Mouse (Mus musculus): ENCODE results near the gene Cebpe. TPM values are rescaled to one million over a fixed set of nuclear protein-coding genes. Genes with fewer than 3 reads are reported as not detected.

Cebpe gene
- polyA plus RNA-seq, 1 experiment = not detected

GRCm38 (mm10) chr14:54742375-54742774 is 30.4 kb upstream of the Cebpe start:
- Histone ChIP-seq H3K27ac (ENCODE audit: insufficient read depth, low read length) (no peak overlapping the region), H3K4me3 (ENCODE audit: insufficient read depth, low read length) (no peak overlapping the region), H3K4me1 (ENCODE audit: control insufficient read depth, insufficient read depth, low read length) (no peaks in the 10 kb centered on the region)
- no peak for TF ChIP-seq POLR2A (IDR thresholded peaks at IDR 0.05; ENCODE audit: low read depth, low read length)
- no peak for TF ChIP-seq CTCF (IDR thresholded peaks at IDR 0.05; ENCODE audit: borderline replicate concordance, insufficient read depth, low read length)

DNA sequence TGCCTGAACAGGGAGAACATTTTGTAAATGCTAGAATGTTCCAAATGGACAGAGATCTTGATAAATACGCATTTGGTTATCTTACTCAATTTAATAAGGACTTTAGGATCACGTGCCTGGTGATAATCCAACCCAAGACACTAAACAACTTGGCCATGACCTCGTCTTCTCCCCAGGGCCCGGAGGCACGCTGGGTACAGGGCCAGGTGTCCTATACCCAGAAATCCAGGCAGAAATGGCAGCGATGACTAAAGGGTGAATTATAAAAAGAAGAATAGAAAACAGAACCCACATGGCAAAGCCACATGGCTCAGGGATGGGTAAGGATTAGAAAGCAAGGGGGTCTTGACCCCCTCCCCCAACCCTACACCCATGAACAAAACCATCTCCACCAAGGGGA is 29.7 kb upstream of the Cebpe start:
- no peak overlapping the region for H3K27ac ChIP-seq (ENCODE audit: insufficient read depth, low read length)
- H3K4me1 ChIP-seq (ENCODE audit: control insufficient read depth, insufficient read depth, low read length) = no peaks in the 10 kb centered on the region
- no peak overlapping the region for H3K4me3 ChIP-seq (ENCODE audit: insufficient read depth, low read length)
- TF ChIP-seq POLR2A (IDR thresholded peaks at IDR 0.05; ENCODE audit: low read depth, low read length) (no peak), CTCF (IDR thresholded peaks at IDR 0.05; ENCODE audit: borderline replicate concordance, insufficient read depth, low read length) (no peak)

DNA sequence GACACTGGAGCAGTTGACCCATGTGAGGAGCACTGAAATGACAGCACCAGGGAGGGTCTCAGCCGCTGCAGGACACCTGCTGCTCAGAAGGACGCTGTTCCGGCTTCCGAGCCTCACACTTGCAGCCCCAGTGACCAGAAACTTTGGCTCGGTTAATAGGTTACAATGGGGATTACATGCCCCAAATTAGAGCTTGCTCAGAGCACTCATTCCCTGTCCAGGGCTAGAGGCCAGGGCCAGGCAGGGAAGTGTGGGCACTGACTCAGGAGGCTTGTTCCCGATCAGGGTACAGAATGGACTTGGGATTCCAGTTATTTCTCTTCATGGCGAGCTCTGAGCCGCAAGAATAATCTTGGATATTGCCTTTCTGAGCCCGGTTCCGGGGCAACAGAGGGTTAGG is 25.7 kb upstream of the Cebpe start:
- no peak for TF ChIP-seq CTCF (IDR thresholded peaks at IDR 0.05; ENCODE audit: borderline replicate concordance, insufficient read depth, low read length)
- TF ChIP-seq POLR2A (IDR thresholded peaks at IDR 0.05; ENCODE audit: low read depth, low read length) = no peak
- H3K4me1 ChIP-seq (ENCODE audit: control insufficient read depth, insufficient read depth, low read length) = no peaks in the 10 kb centered on the region

GRCm38 (mm10) chr14:54736555-54737552 is 24.9 kb upstream of the Cebpe start:
- Histone ChIP-seq H3K27ac (ENCODE audit: insufficient read depth, low read length) (no peak overlapping the region), H3K4me3 (ENCODE audit: insufficient read depth, low read length) (no peak overlapping the region), H3K4me1 (ENCODE audit: control insufficient read depth, insufficient read depth, low read length) (no peaks in the 10 kb centered on the region)
- TF ChIP-seq POLR2A (IDR thresholded peaks at IDR 0.05; ENCODE audit: low read depth, low read length) = no peak
- no peak for TF ChIP-seq CTCF (IDR thresholded peaks at IDR 0.05; ENCODE audit: borderline replicate concordance, insufficient read depth, low read length)

More for the DNA sequence above, 25.7 kb upstream of the Cebpe start:
- Histone ChIP-seq H3K27ac (ENCODE audit: insufficient read depth, low read length) (no peak overlapping the region), H3K4me3 (ENCODE audit: insufficient read depth, low read length) (no peak overlapping the region)

- H3K27ac ChIP-seq (ENCODE audit: insufficient read depth, low read length) = no peak overlapping the region
- H3K4me1 ChIP-seq (ENCODE audit: control insufficient read depth, insufficient read depth, low read length) = no peaks in the 10 kb centered on the region
- H3K4me3 ChIP-seq (ENCODE audit: insufficient read depth, low read length) = no peak overlapping the region
- TF ChIP-seq CTCF (IDR thresholded peaks at IDR 0.05; ENCODE audit: borderline replicate concordance, insufficient read depth, low read length) (no peak), POLR2A (IDR thresholded peaks at IDR 0.05; ENCODE audit: low read depth, low read length) (no peak)
Measured at GRCm38 (mm10) chr14:54735221-54735620, 23.2 kb upstream of the Cebpe start.

DNA sequence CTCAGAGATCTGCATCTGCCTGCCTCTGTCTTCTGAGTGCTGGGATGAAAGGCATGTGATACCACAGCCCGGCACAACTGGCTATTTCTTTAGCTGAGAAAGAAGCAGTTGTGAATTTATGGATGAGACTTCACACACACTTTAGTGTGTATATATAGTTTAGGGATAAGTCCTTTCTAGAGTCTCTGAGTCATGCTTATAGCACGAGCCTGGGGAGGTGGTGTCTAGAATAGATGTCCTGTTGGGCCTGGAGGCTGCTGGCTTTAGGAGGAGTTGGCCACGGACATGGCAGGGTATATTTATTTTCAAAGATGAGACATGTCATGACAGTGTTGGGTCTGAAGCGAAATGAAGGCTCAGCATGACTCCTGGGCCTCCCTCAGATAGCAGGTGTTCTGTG is 22.0 kb upstream of the Cebpe start:
- TF ChIP-seq POLR2A (IDR thresholded peaks at IDR 0.05; ENCODE audit: low read depth, low read length) = no peak
- no peak for TF ChIP-seq CTCF (IDR thresholded peaks at IDR 0.05; ENCODE audit: borderline replicate concordance, insufficient read depth, low read length)
- no peaks in the 10 kb centered on the region for H3K4me1 ChIP-seq (ENCODE audit: control insufficient read depth, insufficient read depth, low read length)
- H3K4me3 ChIP-seq (ENCODE audit: insufficient read depth, low read length) = no peak overlapping the region
- no peak overlapping the region for H3K27ac ChIP-seq (ENCODE audit: insufficient read depth, low read length)

GRCm38 (mm10) chr14:54732206-54732605 is 20.2 kb upstream of the Cebpe start:
- Histone ChIP-seq H3K27ac (ENCODE audit: insufficient read depth, low read length) (no peak overlapping the region), H3K4me1 (ENCODE audit: control insufficient read depth, insufficient read depth, low read length) (no peaks in the 10 kb centered on the region), H3K4me3 (ENCODE audit: insufficient read depth, low read length) (no peak overlapping the region)
- no peak for TF ChIP-seq POLR2A (IDR thresholded peaks at IDR 0.05; ENCODE audit: low read depth, low read length)
- TF ChIP-seq CTCF (IDR thresholded peaks at IDR 0.05; ENCODE audit: borderline replicate concordance, insufficient read depth, low read length) = no peak

- no peak overlapping the region for H3K27ac ChIP-seq (ENCODE audit: insufficient read depth, low read length)
- H3K4me1 ChIP-seq (ENCODE audit: control insufficient read depth, insufficient read depth, low read length) = no peaks in the 10 kb centered on the region
- TF ChIP-seq POLR2A (IDR thresholded peaks at IDR 0.05; ENCODE audit: low read depth, low read length) (no peak), CTCF (IDR thresholded peaks at IDR 0.05; ENCODE audit: borderline replicate concordance, insufficient read depth, low read length) (no peak)
- no peak overlapping the region for H3K4me3 ChIP-seq (ENCODE audit: insufficient read depth, low read length)
Measured at GRCm38 (mm10) chr14:54730305-54730704, 18.3 kb upstream of the Cebpe start.

GRCm38 (mm10) chr14:54728823-54729653 is 17.1 kb upstream of the Cebpe start:
- no peak overlapping the region for H3K27ac ChIP-seq (ENCODE audit: insufficient read depth, low read length)
- no peak overlapping the region for H3K4me3 ChIP-seq (ENCODE audit: insufficient read depth, low read length)
- no peak for TF ChIP-seq CTCF (IDR thresholded peaks at IDR 0.05; ENCODE audit: borderline replicate concordance, insufficient read depth, low read length)
- no peak for TF ChIP-seq POLR2A (IDR thresholded peaks at IDR 0.05; ENCODE audit: low read depth, low read length)
- no peaks in the 10 kb centered on the region for H3K4me1 ChIP-seq (ENCODE audit: control insufficient read depth, insufficient read depth, low read length)

Measured in embryonic fibroblast, embryonic 13.5 days (primary cell).